Mouse (Mus musculus) midbrain, postnatal 0 days (tissue): Measurements from ENCODE around the gene Psmc6. TPM values are rescaled to one million over a fixed set of nuclear protein-coding genes. Genes with fewer than 3 reads are reported as not detected.

Experiments
- ATAC-seq: fragments of 200-750 bp; cut with Nextera tagmentation; 2 replicates; pipeline ENCODE4 v1.8.0; 2017; ENCODE audit warnings: moderate number of reproducible peaks, mild to moderate bottlenecking, moderate TSS enrichment, moderate library complexity; ENCODE audit not compliant: low FRiP score
- DNase-seq: peaks from one replicate; pipeline ENCODE4 v3.0.0-alpha.2; 2015; ENCODE audit warnings: low spot score
- H3K27ac ChIP-seq: fragments of 300-500 bp; sonication (generic); 2 replicates; pipeline ENCODE4 v1.5.1; 2014; ENCODE audit warnings: low read depth, mild to moderate bottlenecking, low read length, mixed read lengths
- H3K27me3 ChIP-seq: fragments of 300-500 bp; sonication (generic); 2 replicates; pipeline ENCODE4 v1.6.1; 2014; ENCODE audit warnings: low read length, control low read depth, mixed read lengths; ENCODE audit not compliant: insufficient read depth
- H3K36me3 ChIP-seq: fragments of 300-500 bp; sonication (generic); 2 replicates; pipeline ENCODE4 v1.6.1; 2014; ENCODE audit warnings: low read length, control low read depth, mixed read lengths; ENCODE audit not compliant: insufficient read depth
- H3K4me1 ChIP-seq: fragments of 300-500 bp; sonication (generic); 2 replicates; pipeline ENCODE4 v1.6.1; 2014; ENCODE audit warnings: mild to moderate bottlenecking, control low read depth, antibody characterized with exemption, low read length, mixed read lengths; ENCODE audit not compliant: insufficient read depth
- H3K4me2 ChIP-seq: fragments of 300-500 bp; sonication (generic); 2 replicates; pipeline ENCODE4 v1.6.1; 2014; ENCODE audit warnings: low read depth, mild to moderate bottlenecking, low read length, mixed read lengths; ENCODE audit not compliant: poor library complexity, severe bottlenecking
- H3K4me3 ChIP-seq: fragments of 300-500 bp; sonication (generic); 2 replicates; pipeline ENCODE4 v1.5.1; 2014; ENCODE audit warnings: low read depth, mild to moderate bottlenecking, low read length, moderate library complexity
- H3K9ac ChIP-seq: fragments of 300-500 bp; sonication (generic); replicated peaks from 2 replicates; pipeline ENCODE4 v1.6.1; 2014; ENCODE audit warnings: mild to moderate bottlenecking, low read length, moderate library complexity, mixed read lengths; ENCODE audit not compliant: poor library complexity, severe bottlenecking
- H3K9me3 ChIP-seq: fragments of 300-500 bp; sonication (generic); 2 replicates; pipeline ENCODE4 v1.6.1; 2016; ENCODE audit warnings: low read length, control low read depth
- CTCF ChIP-seq: IDR thresholded peaks from 2 replicates; pipeline ENCODE4 v1.5.1; 2016; ENCODE audit warnings: antibody characterized with exemption, mild to moderate bottlenecking
- WGBS: fragments of 180-500 bp; shearing (Covaris S2); extraction: QIAGEN DNeasy Blood & Tissue Kit; methylation state at CpG from one replicate; pipeline ENCODE4 v1.1.7; 2014; 5-methylcytosine and 5-hydroxymethylcytosine counted together
- polyA plus RNA-seq: library from polyadenylated mRNA; unstranded; fragments of >200 nt; fragmentation: Nextera tagmentation; extraction: Ambion mirVana; gene quantifications from 2 replicates; pipeline ENCODE4 v1.2.1, GENCODE M21; 2015
- total RNA-seq: library from RNA; depleted of rRNA; stranded (reverse); fragments of >200 nt; gene quantifications from 2 replicates; pipeline ENCODE4 v1.2.3, GENCODE M21; 2014

The Psmc6 gene
- total and polyA plus RNA-seq, 2 experiments from 2014 or later: 105 to 136 TPM

DNA sequence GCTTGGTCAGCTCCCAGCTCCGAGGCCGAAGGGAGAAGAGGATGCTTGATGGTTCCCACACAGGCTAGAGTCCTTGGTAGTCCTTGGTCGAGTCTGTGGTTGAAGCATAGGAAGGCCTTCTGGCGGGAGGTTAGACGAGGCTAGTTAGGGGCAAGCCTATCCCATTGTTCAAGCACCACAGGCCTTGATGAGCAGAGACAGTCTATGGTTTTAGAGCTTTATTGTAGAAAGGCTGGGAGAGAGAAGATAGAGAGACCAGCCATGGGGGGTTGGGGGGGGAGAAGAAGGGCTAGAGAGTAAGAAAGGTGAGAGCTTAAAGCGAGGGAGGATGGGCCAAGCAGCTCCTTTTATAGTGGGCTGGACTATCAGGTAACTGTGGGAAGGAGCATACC is 35.6 kb downstream of the Psmc6 start:
- no peak for DNase-seq
- TF ChIP-seq CTCF: no peak
- ATAC-seq: no peak
- Histone ChIP-seq H3K4me2 (no peak overlapping the region), H3K27ac (no peak overlapping the region), H3K9ac (no peak overlapping the region), H3K36me3 (peaks cover 14% of the 10 kb centered on the region), H3K4me1 (no peaks in the 10 kb centered on the region), H3K27me3 (no peaks in the 10 kb centered on the region), H3K9me3 (0 out of 2 replicates have a peak, but pooled peaks cover 3% of the 10 kb centered on the region), H3K4me3 (no peak overlapping the region)
- 83% methylated on average over 6 of the region's 6 CpGs for WGBS

GRCm38 (mm10) chr14:45378771-45379170 is 49.2 kb downstream of the Psmc6 start:
- no peak for ATAC-seq

DNA sequence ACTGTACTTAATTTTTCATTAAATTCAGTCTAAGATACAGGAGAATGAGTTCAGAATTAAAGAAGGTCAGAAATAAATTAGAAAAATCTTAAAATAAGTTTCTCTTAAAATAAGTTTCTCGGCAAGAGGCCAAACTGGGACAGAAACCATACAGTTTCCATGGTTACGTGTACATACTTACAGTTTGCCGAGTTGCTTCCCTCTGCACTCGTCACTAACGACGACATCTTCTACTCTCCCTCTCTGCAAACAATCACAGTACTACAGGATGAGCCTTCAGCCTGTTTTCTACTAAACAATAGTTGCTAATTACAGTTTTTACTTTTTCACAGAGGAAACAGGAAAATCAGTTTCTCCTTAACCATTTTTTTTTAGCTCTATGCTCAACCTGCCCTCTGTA is 51.2 kb downstream of the Psmc6 start:
- Histone ChIP-seq H3K4me1 (no peaks in the 10 kb centered on the region), H3K9me3 (no peaks in the 10 kb centered on the region), H3K4me3 (no peak overlapping the region), H3K9ac (no peak overlapping the region), H3K4me2 (no peak overlapping the region), H3K27ac (no peak overlapping the region), H3K27me3 (no peaks in the 10 kb centered on the region), H3K36me3 (peaks cover 12% of the 10 kb centered on the region)
- WGBS: 81% methylated on average over 6 of the region's 6 CpGs
- DNase-seq (no peak), ATAC-seq (no peak)
- TF ChIP-seq CTCF: no peak

More at GRCm38 (mm10) chr14:45378771-45379170, 49.2 kb downstream of the Psmc6 start:
- Histone ChIP-seq H3K9me3 (no peaks in the 10 kb centered on the region), H3K4me3 (no peak overlapping the region), H3K27ac (no peak overlapping the region), H3K36me3 (peaks cover 12% of the 10 kb centered on the region), H3K9ac (no peak overlapping the region), H3K27me3 (no peaks in the 10 kb centered on the region), H3K4me2 (no peak overlapping the region), H3K4me1 (no peaks in the 10 kb centered on the region)
- no peak for TF ChIP-seq CTCF
- DNase-seq: no peak
- WGBS: 94% methylated on average over 3 of the region's 3 CpGs

GRCm38 (mm10) chr14:45382912-45383311 is 53.3 kb downstream of the Psmc6 start:
- WGBS: 81% methylated on average over 4 of the region's 4 CpGs
- Histone ChIP-seq H3K27ac (no peak overlapping the region), H3K4me2 (no peak overlapping the region), H3K36me3 (peaks cover 12% of the 10 kb centered on the region), H3K27me3 (no peaks in the 10 kb centered on the region), H3K4me1 (peaks cover 3% of the 10 kb centered on the region; the same call in 1 of the 2 replicates), H3K9ac (no peak overlapping the region), H3K9me3 (no peaks in the 10 kb centered on the region), H3K4me3 (no peak overlapping the region)
- no peak for ATAC-seq
- peak; percentile 56 for TF ChIP-seq CTCF
- DNase-seq: no peak

DNA sequence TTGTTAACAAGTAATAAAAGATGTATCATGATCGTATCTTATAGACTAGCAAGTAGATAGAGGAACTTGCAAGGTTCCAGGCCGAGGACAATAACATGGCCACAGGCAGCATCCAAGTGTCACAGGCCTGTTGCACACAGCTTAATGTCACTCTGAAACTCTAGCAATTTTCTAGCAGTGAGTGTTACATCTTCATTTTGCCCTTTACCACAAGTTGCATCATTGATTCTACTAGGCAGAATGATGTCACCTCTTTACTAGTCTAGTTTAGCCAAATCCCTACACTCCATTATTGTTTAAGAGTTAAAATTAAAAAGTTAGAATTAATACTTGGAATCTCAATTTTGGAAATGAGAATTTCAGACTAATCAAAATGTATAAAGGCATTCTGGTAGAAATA is 56.0 kb downstream of the Psmc6 start:
- Histone ChIP-seq H3K27ac (no peak overlapping the region), H3K9ac (no peak overlapping the region), H3K36me3 (0 out of 2 replicates have a peak, but pooled peaks cover 3% of the 10 kb centered on the region), H3K9me3 (no peaks in the 10 kb centered on the region), H3K27me3 (no peaks in the 10 kb centered on the region), H3K4me3 (no peak overlapping the region), H3K4me2 (no peak overlapping the region), H3K4me1 (peaks cover 3% of the 10 kb centered on the region; the same call in 1 of the 2 replicates)
- no peak for DNase-seq
- 94% methylated on average over 2 of the region's 2 CpGs for WGBS
- ATAC-seq: no peak
- TF ChIP-seq CTCF: no peak

DNA sequence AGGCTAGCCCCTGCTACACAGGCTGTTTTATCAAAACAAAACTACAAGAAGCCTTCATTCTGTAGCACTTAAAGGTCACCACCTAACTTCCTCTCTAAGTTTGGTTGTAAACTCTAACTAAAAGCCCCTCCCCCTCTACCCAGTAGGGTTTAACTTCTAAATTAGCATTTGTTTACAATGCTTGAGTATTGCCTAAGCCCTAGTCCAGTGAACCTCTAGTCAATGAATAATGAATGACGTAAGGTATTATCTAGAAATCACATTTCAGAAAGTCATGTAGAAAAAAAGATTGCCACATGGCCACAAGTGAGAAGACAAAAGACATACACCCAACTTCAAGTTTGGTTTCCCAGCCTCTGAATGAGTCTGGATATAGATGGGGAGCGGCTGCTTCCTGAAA is 57.9 kb downstream of the Psmc6 start:
- Histone ChIP-seq H3K27me3 (no peaks in the 10 kb centered on the region), H3K9me3 (no peaks in the 10 kb centered on the region), H3K9ac (no peak overlapping the region), H3K4me2 (peak overlapping the region; percentile 79), H3K36me3 (no peaks in the 10 kb centered on the region), H3K4me1 (peaks cover 3% of the 10 kb centered on the region; the same call in 1 of the 2 replicates), H3K4me3 (peak overlapping the region; percentile 70; the same call in 1 of the 2 replicates), H3K27ac (no peak overlapping the region)
- DNase-seq: no peak
- TF ChIP-seq CTCF: no peak
- 19% methylated on average over 2 of the region's 2 CpGs for WGBS
- ATAC-seq: no peak
